Mouse (Mus musculus) liver, embryonic 14.5 days (tissue): ENCODE data around the gene Vmn2r-ps130. TPM values are rescaled to one million over a fixed set of nuclear protein-coding genes. Genes with fewer than 3 reads are reported as not detected.
"Not testable (repeated sequence)": the region's sequence is repeated elsewhere in the genome, so short reads cannot be mapped to it uniquely, and the experiment has no call there.

Experiments used
- ATAC-seq: fragments of 200-750 bp; cut with Nextera tagmentation; 2 replicates; pipeline ENCODE4 v1.8.0; 2017; ENCODE audit warnings: moderate number of reproducible peaks, mild to moderate bottlenecking, moderate library complexity; ENCODE audit not compliant: insufficient read depth
- DNase-seq, 3 experiments: peaks; one replicate each; pipeline ENCODE4 v3.0.0-alpha.2; 2012 to 2013; ENCODE audit warnings: low read depth in 3 of 3, low spot score in 3 of 3
- H3K27ac ChIP-seq: fragments of 300-500 bp; sonication (generic); 2 replicates; pipeline ENCODE4 v1.5.1; 2014; ENCODE audit warnings: moderate library complexity, mild to moderate bottlenecking, control low read depth, inconsistent platforms
- H3K27me3 ChIP-seq: fragments of 300-500 bp; sonication (generic); 2 replicates; pipeline ENCODE4 v1.6.1; 2014; ENCODE audit warnings: mild to moderate bottlenecking, low read length, moderate library complexity; ENCODE audit not compliant: control insufficient read depth, insufficient read depth
- H3K36me3 ChIP-seq: fragments of 300-500 bp; sonication (generic); replicated peaks from 2 replicates; pipeline ENCODE4 v1.6.1; 2014; ENCODE audit warnings: low read depth; ENCODE audit not compliant: control insufficient read depth, insufficient read depth
- H3K4me1 ChIP-seq, 2 experiments: fragments of 200-500 bp in 1 of 2; fragments of 300-500 bp in 1 of 2; sonication (generic) in 1 of 2; replicated peaks; 2 replicates each; pipeline ENCODE4 v1.6.1; 2012 to 2014; ENCODE audit warnings: antibody characterized with exemption in 1 of 2, inconsistent platforms in 1 of 2, low read length in 1 of 2; ENCODE audit not compliant: control insufficient read depth in 2 of 2, insufficient read depth in 2 of 2
- H3K4me2 ChIP-seq: fragments of 300-500 bp; sonication (generic); 2 replicates; pipeline ENCODE4 v1.6.1; 2014; ENCODE audit warnings: low read depth, mild to moderate bottlenecking, control low read depth, moderate library complexity
- H3K4me3 ChIP-seq, 2 experiments: fragments of 200-500 bp in 1 of 2; fragments of 300-500 bp in 1 of 2; sonication (generic) in 1 of 2; 2 replicates each; pipeline ENCODE4 v1.5.1; 2012 to 2014; ENCODE audit warnings: low read depth in 2 of 2, low read length in 2 of 2, mild to moderate bottlenecking in 2 of 2, control low read depth in 1 of 2, inconsistent platforms in 1 of 2, moderate library complexity in 1 of 2; ENCODE audit not compliant: insufficient read depth in 1 of 2
- H3K9ac ChIP-seq: fragments of 300-500 bp; sonication (generic); replicated peaks from 2 replicates; pipeline ENCODE4 v1.6.1; 2014; ENCODE audit warnings: mild to moderate bottlenecking, control low read depth, moderate library complexity
- H3K9me3 ChIP-seq: fragments of 300-500 bp; sonication (generic); 2 replicates; pipeline ENCODE4 v1.6.1; 2016; ENCODE audit warnings: low read length, mixed read lengths; ENCODE audit not compliant: control insufficient read depth
- WGBS: fragments of 180-500 bp; shearing (Covaris S2); extraction: QIAGEN DNeasy Blood & Tissue Kit; methylation state at CpG from one replicate; pipeline ENCODE4 v1.1.7; 2014; ENCODE audit not compliant: insufficient replicate concordance; 5-methylcytosine and 5-hydroxymethylcytosine counted together
- polyA plus RNA-seq, 2 experiments: library from polyadenylated mRNA; depleted of rRNA in 1 of 2; stranded (reverse) in 1 of 2; unstranded in 1 of 2; fragments of >200 nt; fragmentation: Nextera tagmentation in 1 of 2; extraction: Ambion mirVana in 1 of 2; gene quantifications; 2 replicates each; pipeline versions ENCODE4 v1.2.1 to v1.2.3; 2012 to 2014

Vmn2r-ps130 gene
- polyA plus RNA-seq (2012; rRNA removed) (not detected in 2 replicates), polyA plus RNA-seq (2014; fragmentation: Nextera tagmentation; extraction: Ambion mirVana) (not detected in 2 replicates)

- no CpG with 5 or more reads among the region's 1 CpGs for WGBS
- DNase-seq: not testable (repeated sequence)
Measured at GRCm38 (mm10) chr17:23060866-23061265, at the start of gene Vmn2r-ps130. TSS of gene Vmn2r-ps130 (plus strand) at chr17:23061166.

More at GRCm38 (mm10) chr17:23060866-23061265, at the start of gene Vmn2r-ps130:
- ATAC-seq, H3K4me2 ChIP-seq, H3K36me3 ChIP-seq, H3K27me3 ChIP-seq, H3K4me3 ChIP-seq, H3K27ac ChIP-seq, H3K9me3 ChIP-seq, H3K4me1 ChIP-seq, H3K9ac ChIP-seq: not testable (repeated sequence)

Other genes with a start within 250 kb of the Vmn2r-ps130 start
- gene Zfp945, start 194.0 kb upstream of the Vmn2r-ps130 start, polyA plus RNA-seq (2012; rRNA removed): 0.64 and 0.87 TPM in 2 replicates
- 1.7 and 1.9 TPM in 2 replicates for gene Zfp945, start 194.0 kb upstream of the Vmn2r-ps130 start, polyA plus RNA-seq (2014; fragmentation: Nextera tagmentation; extraction: Ambion mirVana)
- gene Vmn2r113, start 118.2 kb upstream of the Vmn2r-ps130 start, polyA plus RNA-seq (2012; rRNA removed): not detected in 2 replicates
- not detected in 2 replicates for gene Vmn2r113, start 118.2 kb upstream of the Vmn2r-ps130 start, polyA plus RNA-seq (2014; fragmentation: Nextera tagmentation; extraction: Ambion mirVana)
- 0.58 and 0.98 TPM in 2 replicates for gene Zfp40, start 132.1 kb downstream of the Vmn2r-ps130 start, polyA plus RNA-seq (2012; rRNA removed)
- gene Zfp40, start 132.1 kb downstream of the Vmn2r-ps130 start, polyA plus RNA-seq (2014; fragmentation: Nextera tagmentation; extraction: Ambion mirVana): 1.3 and 1.4 TPM in 2 replicates